Mouse (Mus musculus) stomach, postnatal 0 days (tissue): ENCODE results near the gene Ankrd54.

Experiments
- CTCF ChIP-seq: IDR thresholded peaks from 2 replicates; pipeline ENCODE4 v1.5.1; 2016; ENCODE audit warnings: antibody characterized with exemption, low read depth, mild to moderate bottlenecking, moderate library complexity
- EP300 ChIP-seq: optimal IDR thresholded peaks from 2 replicates; pipeline ENCODE3; 2016; ENCODE audit warnings: antibody characterized with exemption

DNA sequence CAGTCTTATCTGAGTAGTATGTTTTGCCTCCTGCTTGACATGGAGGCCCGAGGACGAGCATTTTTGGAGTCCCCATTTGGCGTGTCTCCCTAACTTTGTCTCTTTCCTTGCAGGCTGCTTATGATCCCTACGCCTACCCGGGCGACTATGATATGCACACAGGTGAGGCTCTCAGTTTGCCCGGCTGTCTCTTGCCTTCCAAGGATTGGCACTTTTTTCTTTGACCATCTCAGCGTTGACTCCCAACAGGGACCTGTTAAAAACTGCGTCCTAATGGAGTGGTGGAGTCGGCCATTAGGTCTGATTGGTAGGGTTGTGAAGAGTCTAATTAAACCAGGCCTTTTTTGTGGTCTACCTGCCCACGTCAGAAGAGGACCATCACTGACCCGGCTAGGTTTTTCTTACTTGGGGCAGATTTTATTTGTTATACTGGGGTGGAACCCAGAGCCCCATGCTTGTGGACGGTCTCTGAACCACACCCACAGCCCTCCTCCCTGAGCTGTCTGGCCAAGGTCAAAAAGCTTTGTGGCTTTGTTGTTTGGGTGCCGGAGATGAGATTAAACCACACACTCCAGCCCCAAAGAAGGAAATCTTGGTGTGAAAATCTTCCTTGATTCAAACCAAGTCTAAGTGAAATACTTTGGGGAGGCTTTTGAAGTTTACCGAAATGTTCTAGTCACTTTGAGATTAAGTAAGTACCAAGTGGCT, 13.1 kb upstream of the Ankrd54 start:
- TF ChIP-seq CTCF (no peak), EP300 (no peak)
